Mouse (Mus musculus) c-Kit-negative CD71-positive TER-119-positive erythroid progenitor cells, embryonic 14.5 days (primary cell): ENCODE measurements at regions not wholly inside any gene's neighbourhood (a gene's known extent, or its start where the extent isn't known, plus 50 kb on each side); places are given as distances from the start of the nearest gene placed in this dataset.
"Not testable (repeated sequence)": the region's sequence is repeated elsewhere in the genome, so short reads cannot be mapped to it uniquely, and the experiment has no call there.

ENCODE experiments used
- DNase-seq: peaks from one replicate; pipeline ENCODE4 v3.0.0-alpha.2; 2013; ENCODE audit warnings: low read depth, low spot score

DNA sequence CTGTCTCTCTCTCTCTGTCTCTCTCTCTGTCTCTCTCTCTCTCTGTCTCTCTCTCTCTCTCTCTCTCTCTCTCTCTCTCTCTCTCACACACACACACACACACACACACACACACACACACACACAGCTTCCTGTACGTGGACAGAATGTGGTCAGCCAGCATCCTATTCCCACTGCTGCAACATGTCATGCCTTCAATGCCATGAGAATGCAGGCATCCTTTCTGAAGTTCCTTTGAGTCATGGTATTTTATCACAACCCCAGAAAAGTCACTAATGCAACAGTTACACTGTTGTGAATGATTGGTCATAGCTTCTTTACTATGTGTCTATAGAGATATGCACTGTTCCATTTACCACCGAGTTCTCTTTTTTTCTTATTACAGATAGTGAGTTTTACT is 365.8 kb upstream of the Id2 start:
- not testable (repeated sequence) for DNase-seq

DNA sequence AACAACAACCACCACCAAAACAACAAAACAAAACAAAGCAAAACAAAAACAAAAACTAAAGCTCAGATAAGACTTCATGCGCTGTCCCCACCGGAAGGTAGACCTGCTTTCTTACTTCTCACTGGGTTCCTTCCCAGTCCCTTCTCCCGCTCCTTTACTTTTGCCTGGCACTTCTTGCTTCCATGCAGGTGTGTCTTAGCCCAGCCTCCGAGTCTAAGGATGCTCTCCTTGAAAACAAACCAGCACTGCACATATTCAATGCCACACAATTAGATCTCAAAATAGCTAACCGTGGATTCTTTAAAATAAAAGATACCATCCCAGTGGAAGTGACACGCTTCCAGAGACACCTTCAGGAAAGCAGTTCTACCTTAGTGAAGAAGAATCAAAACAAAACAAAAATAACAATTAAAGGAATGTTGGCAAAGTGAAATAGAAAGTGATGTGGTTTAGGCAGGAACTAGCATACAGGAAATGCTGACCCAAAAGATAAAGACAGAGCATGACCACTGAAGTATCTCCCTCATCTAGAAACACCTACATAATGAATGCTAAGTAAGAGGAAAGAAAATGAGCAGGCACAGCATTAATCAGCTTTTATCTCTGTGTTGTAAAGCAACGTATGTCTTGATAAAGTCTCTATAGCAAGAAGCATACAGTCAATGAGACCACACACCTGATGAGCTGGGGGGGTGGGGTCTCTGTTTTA is 358.5 kb upstream of the Id2 start:
- DNase-seq = no peak

DNA sequence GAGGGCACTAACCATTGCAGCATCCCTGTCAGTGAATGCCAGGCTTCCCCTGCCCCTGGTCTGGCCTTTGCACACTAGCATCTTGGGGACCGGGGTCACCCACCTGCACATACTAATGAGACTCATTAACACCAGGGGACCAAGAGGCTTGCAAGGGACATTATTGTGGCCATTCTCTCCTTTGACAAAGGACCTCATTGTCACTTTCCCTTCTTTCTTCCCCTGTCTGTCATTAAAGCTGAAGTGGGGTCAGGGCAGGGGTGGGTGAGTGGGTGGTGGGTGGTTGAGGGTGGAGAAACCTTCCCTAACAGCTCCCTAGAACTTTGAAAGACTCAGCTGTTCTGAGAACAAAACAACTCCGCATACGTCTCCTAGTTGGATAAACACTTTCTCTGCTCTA is 356.4 kb upstream of the Id2 start:
- DNase-seq = no peak

DNA sequence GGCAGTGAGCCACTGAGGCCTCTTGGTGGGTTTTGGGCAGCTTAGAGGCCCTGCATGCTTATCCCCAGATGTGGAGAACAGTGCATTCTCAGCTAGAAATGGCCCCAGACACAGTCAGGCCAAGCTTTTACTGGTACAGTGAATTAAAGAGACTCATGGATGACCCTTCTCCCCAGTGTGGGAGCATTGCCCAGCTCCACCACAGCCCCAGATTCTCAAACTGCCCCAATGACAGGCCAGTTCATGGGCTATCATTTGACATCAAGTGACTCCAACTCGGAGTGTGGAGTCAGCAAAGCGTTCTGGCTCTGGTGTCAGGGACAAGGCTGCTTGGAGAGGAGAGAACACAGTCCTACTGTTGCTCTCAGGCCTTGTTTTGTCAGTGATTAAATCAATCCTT is 354.2 kb upstream of the Id2 start:
- no peak for DNase-seq

DNA sequence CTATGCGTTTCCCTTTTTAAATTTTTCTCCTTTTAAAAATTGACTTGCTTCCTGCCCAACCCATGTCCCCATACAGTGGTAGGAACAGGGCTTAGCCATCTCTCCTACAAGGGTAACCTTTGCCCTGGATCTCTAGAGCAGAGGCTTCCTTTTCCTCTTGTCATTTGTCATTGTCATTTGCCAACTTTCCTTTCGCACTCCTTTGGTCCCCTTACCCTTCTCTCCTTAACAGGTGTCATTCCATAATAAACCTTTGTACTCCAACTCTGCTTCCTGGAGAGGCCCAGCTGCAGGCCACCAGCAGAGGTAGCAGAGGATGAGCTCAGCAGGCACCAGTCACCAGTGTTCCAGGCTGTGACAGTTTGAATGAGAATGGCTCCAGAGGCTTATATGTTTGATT is 347.4 kb upstream of the Id2 start:
- no peak for DNase-seq

DNA sequence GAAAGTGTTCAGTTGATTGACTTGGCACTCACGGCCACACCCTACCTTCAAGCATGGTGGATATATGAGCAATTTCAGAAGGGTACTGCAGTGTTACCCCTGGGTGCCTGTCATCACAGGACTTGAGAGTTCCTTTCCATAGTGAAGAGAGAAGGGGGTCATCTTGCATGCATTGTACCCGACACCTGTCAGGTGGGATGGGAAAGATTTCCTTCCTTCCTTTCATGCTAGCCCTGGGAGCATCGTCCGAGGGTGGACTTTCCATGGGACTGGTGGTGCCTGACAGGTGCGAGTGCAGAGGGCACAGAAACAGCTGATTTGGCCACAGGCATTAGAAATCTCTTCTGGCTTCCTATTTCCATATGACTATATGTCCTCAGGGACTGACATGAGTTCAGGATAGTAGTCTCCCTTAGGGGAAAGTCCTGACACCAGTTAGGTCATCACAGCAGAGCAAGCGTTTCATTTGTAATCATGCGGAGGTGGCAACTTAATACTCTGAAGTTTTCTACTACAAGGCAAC is 342.1 kb upstream of the Id2 start:
- no peak for DNase-seq

DNA sequence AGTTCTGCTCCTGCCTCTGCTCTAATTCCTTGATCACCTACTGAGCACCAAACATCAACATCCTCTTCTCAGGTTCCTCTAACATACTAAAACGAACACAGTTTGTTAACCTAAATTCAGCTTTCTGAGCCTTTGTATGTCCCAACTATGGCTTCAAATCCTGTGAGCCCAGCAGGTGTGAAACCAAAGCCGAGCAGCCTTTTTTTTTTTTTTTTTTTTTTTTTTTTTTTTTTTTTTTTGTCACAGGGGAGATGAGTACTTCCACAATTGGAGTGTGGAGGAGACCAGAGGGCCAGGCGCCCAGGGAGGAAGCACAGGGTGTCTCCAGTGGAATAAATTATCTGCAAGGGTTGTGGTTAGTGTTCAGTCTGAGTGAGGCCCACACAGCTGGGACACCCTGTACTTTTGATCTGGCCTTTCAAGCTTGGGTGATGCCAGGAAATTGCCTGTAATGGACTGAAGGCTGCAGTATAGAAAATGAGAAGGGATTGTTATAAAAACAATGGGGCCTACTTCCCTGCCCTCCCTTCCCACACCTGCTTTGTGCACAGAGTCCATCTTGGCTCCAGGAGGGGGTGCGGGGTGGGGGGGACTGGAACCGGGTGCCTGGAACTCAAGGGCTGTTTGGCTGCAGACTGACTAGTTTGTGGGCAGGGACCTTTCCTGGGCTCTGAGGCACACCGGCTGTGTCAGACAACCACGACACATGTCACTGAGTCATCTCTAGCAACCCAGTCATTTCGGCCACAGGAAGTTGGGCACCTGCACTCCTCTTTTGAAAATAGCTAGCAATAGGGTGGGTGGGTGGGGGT is 341.5 kb upstream of the Id2 start:
- DNase-seq = no peak

DNA sequence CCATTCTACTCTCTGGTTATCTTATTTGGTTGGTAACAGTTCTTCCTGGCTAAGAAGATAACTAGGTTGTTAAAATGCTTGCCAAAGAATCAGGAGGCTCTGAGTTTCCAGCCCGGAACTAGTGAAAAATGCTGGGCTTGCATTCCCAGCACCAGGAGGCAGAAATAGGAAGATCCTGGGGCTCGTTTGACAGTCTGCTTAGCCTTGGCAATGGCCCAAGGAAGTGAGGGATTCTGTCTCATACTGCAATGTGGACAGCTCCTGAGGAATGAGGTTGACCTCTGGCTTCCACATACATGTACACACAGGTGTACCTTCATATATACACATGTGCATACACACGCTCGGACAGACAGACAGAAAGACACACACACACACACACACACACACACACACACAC is 340.6 kb upstream of the Id2 start:
- DNase-seq = no peak

DNA sequence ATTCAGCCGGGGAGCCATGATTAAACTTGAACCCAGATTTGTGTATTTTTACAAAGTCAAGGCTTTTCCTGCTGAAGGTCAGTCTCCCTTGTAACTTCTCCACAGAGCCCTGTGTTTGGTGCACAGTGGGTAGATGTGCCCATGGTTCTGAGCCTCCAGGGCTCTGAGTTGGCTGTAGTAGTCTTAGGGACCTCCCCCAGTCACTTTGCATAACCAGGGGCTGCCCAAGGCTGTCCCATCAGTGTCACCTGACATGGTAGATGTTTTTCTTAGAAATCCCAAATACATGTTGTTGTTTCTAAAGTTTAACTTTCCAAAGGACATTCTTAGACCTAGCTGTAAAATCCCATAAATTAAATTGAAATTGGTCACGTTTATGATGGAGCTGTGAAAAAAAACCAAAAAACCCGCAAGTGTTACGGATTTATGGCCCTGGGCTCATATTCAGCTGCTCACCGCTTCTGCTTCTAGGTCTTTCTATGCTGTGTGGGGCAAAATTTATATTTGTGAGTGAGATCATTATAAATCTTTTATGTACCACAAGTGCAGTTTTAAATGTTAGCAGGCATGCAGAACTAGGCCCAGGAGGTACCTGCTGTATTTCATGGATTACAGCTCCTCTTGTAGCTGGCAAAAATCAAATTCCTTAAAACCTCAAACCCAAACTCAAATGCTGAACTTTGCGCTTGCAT is 339.4 kb upstream of the Id2 start:
- no peak for DNase-seq

DNA sequence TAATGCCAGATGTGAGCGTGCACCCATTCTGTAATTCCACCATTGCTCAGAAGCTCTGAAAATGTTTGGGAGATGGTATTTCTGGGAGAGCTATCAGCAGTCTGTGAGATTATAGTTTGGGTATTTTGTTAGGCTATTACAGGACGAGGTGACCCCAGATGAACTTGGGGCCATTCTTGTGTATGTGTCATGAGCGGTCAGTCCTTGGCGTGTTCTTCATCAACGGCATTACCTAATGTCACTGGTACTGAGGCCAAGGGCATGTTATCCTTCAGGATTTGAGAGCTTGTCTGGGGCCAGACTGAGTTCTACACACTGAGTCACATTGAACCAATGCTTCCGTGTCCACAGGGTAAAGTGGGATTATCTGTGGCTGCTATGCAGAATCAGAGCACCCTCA is 335.9 kb upstream of the Id2 start:
- DNase-seq = no peak

DNA sequence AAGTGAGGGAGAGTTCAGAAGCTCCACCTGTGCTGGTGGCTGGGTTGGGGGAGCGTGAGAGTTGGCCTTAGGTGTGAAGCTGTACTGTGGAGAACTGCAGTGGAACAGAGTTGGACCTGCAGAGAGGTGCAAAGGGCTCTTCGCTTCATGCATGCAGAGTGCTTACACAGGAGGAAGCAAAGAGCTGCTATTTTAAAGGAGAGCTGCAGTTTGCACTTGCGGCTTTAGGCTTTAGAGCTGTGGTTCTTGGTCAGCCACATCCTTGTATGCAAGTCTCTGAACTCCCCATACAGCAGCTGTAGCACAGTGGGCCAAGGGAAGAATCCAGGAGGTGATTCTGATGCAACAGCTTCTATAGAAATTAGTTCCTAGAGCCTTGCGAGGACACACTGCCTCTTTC is 334.0 kb upstream of the Id2 start:
- no peak for DNase-seq

DNA sequence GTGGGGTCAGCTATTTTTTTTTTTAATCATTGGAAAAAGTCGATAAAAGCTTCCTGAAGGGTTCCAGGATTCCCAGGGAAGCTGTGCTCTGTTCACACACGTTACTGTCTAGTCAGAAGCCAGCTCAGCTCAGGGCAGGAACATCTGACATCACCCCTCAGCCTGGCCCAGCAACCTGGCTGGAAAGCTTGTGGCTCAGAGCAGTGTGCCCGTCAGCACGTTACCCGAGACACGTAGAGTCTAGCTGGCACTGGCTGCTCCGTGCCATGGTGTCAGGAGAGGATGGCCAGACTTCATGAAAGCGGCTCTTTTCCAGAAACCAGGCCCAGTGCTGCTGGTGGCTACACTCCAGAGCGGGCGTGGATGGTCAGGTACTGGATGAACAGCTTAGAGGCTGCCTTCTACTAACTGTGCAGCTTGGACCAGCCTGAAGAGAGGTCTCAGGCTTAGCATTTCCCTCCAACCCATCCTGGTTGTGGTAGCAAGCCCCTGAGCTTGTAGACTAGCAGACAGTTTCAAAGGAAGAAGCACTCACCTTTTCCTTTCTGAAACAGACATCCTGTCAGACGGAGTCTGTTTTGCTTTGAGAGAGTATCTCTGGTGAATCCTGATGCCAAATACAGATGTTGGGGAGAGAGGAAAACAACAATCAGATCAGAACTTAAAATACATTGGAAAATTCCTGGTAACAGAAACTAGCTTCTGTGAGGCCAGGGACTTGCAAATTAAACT is 331.1 kb upstream of the Id2 start:
- DNase-seq = no peak

DNA sequence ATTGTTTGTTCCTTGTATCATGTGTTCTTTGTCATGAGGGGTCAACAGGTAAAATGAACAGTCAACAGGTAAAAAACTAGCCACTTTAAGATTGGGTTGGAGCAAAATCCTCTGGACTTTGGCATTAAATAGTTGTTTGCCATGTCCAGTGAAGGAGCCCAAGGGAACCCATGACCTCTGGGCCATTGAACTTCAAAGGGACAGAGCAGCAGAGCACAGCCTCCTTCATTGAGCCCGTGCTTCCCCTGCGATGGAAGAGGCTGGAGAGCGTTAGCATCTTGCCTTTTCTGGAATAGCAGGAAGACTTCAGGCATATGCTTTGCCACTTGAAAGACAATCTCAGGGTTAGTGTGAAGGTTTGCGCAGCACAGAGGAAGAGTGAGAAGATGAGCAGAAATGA is 320.4 kb upstream of the Id2 start:
- no peak for DNase-seq

DNA sequence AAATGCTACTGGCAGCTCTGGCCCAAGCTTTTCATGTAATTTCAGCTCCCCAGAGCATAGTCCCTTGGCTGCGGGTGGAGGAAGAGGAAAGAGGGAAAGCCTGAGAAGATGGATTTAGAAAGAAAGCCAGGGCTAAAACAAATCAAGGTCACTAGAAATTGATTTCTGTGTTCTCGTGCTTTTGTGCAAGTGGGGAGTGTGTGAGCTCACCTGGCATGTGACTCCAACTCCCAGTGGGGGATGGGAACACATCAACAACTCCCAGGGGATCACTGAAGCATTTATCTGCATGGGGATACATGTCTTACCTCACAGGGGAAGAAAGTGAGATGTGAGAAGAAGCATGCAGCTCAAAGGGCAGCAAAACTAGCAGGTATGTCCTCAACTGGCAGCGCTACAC is 319.6 kb upstream of the Id2 start:
- DNase-seq = no peak

DNA sequence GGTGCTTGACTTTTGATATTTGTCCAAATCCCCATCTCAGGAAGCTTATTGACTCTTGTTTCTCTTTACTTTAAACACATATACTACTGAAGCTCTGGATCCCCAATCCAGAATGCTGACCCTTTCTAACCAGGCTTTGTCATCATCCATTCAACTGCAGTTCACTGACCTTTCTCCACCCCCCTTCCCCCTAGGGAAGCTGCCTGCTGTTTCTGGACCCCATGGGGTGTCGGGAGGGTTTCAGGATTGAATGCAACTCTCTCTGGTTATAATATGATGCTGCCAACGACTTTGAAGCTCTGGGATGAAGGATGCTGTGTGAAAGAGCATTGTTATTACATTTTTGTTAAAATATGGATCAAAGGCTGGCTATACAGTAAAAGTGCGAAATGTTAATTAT is 318.7 kb upstream of the Id2 start:
- no peak for DNase-seq

DNA sequence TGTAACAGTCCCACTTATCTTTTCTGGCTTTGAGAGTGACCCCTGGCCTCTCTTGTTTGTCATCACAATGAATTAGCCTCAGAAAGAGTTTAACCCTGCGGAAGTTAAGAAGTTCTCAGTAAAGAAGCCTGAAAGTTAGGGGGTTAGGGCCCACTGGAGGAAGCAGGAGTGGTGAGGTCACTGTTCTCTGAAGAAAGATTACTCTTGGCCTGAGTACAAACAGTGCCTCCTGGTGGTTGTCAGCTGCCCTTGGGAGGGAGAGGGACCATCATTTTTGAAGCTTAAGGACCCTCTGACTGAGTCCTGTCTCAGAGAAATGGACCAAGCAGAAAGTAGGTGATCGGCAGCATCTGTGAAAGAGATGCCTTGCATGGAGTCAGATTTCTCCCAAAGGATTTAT is 318.3 kb upstream of the Id2 start:
- DNase-seq = no peak

DNA sequence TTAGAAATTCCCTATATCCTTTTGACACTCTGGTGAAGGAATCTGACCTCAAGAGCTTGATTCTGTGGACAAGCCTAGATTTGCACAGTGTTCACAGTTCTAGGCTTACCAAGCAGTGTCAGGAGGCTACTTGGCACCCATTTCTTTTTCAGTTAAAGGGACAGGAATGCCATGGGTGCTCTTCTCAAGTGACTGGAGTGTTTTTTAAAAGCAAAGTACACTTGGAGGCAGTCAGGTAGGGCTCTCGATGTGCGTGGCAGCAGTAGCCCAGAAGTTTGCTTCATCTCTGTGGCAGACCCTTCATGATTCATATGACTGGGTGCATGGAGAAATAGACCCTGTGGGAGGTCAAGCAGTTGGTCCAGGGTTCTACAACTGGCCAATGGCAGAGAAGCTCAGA is 310.4 kb upstream of the Id2 start:
- no peak for DNase-seq

DNA sequence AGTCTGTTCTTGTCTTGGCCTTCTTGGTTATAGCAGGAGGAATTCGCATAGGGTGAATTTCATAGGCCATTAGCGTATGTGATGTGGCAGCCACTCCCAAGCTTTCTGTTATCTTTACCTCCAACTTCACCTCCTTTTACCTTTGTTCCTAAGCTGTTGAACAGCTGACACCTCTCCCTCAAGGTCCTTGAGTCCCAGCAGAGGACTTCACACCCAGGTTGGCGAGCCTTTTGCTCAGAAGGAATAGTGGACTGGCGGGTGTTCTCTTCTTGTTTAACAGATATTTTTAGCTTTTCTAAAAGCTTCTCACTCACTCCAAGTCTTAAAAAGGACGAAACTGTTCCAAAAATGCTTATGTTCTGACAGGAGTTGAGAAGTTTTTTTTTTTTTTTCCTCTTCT is 303.4 kb upstream of the Id2 start:
- no peak for DNase-seq

DNA sequence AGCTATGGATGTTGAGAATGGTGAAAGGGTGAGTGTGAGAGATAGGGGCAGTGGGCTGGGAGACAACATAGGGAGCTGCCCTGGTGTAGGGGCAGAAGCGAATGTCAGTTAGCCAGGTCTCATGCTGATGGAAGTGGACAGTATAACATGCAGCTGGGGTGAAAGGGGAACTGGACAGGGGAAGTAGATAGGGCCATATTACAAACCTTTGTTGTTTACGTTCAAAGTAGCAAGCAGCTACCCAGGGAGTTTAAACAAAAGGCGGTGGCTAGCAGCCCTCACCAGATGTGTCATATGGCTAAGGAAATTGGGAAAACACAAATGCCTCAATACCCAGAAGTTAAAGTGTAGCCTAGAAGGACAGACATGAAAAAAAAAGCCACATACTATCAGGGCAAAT is 301.8 kb upstream of the Id2 start:
- no peak for DNase-seq

DNA sequence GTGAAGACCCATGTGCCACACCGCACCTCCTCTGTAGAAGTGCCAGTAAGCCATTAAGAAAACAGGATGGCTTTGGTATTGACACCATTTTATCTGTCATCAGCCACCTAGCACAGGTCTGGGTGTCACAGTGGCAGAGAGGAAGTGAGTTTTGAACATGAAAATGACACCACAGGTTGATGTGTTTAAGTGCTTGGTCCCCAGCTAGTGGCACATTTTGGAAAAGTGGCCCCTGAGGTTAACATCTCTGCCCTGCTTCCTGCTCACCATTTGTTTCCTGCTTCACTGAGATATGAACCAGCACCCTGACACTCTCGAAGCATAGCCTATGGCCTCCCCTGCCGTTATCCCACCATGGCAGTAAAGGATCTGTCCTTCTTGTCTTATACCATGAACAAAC is 297.4 kb upstream of the Id2 start:
- DNase-seq = no peak

DNA sequence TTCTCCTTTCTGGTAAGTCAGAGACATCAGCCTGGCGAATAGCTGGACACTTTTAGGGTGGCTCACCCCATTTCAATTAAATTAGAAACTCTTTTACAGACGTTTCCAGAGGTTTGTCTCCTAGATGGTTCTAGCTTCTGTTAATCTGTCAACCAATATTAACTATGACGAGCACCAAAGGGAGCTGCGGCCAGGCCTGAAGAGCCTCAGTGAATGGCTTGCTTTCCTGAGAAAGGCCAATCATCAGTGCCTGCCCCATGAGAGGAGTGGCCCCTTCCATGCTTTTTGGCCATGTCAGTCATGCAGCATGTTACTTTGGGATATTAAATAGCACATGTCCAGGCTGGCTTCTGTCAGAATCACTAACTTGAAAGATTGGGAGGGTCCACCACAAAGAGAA is 296.6 kb upstream of the Id2 start:
- no peak for DNase-seq

DNA sequence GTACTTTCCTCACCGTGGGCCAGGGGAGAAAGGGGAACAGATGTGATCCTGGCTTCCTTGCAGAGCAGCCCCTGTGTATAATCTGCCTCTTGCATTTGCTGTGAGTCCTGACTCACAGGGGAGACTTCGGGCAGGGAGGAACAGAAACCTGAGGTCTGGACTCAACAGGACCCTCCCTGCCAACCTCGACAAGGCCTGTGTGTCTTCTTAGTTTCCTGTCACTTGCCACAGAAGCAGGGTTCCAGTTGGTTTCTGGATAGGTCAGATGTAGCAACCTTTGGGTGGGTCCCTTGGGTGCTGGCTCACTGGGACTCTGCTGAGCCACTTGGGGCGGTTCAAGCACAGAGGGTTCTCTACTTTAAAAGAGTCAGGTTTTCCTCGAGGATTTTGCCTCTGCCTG is 292.3 kb upstream of the Id2 start:
- DNase-seq = no peak
